Mouse (Mus musculus) hindbrain, embryonic 10.5 days (tissue): ENCODE measurements around the gene Rrp36. TPM values are rescaled to one million over a fixed set of nuclear protein-coding genes. Genes with fewer than 3 reads are reported as not detected.

ENCODE experiments used
- DNase-seq: peaks from one replicate; pipeline ENCODE4 v3.0.0-alpha.2; 2017; ENCODE audit warnings: low spot score
- H3K27ac ChIP-seq: fragments of 300-500 bp; sonication (generic); 2 replicates; pipeline ENCODE4 v1.5.1; 2016; ENCODE audit warnings: mild to moderate bottlenecking, moderate library complexity
- H3K27me3 ChIP-seq: fragments of 300-500 bp; sonication (generic); 2 replicates; pipeline ENCODE4 v1.6.1; 2016; ENCODE audit warnings: mild to moderate bottlenecking; ENCODE audit not compliant: poor library complexity, insufficient read depth, severe bottlenecking
- H3K36me3 ChIP-seq: fragments of 300-500 bp; sonication (generic); 2 replicates; pipeline ENCODE4 v1.6.1; 2016; ENCODE audit warnings: mild to moderate bottlenecking, moderate library complexity
- H3K4me1 ChIP-seq: fragments of 300-500 bp; sonication (generic); replicated peaks from 2 replicates; pipeline ENCODE4 v1.6.1; 2016; ENCODE audit warnings: mild to moderate bottlenecking
- H3K4me3 ChIP-seq: fragments of 300-500 bp; sonication (generic); 2 replicates; pipeline ENCODE4 v1.5.1; 2016; ENCODE audit warnings: mild to moderate bottlenecking, moderate library complexity
- H3K9me3 ChIP-seq: fragments of 300-500 bp; sonication (generic); 2 replicates; pipeline ENCODE4 v1.6.1; 2016; ENCODE audit warnings: mild to moderate bottlenecking, moderate library complexity
- WGBS: fragments of 180-500 bp; shearing (Covaris S2); methylation state at CpG from one replicate; pipeline ENCODE4 v1.1.7; 2016; 5-methylcytosine and 5-hydroxymethylcytosine counted together
- polyA plus RNA-seq: library from polyadenylated mRNA; unstranded; fragments of >200 nt; fragmentation: Nextera tagmentation; extraction: Ambion mirVana; gene quantifications from 2 replicates; pipeline ENCODE4 v1.2.1, GENCODE M21; 2016

Rrp36 gene
- polyA plus RNA-seq, 1 experiment from 2014 or later: 67.5 TPM

- no peak for DNase-seq
- Histone ChIP-seq H3K27me3 (no peaks in the 10 kb centered on the region), H3K36me3 (no peaks in the 10 kb centered on the region), H3K9me3 (no peaks in the 10 kb centered on the region), H3K4me1 (peaks cover 82% of the 10 kb centered on the region), H3K27ac (peak overlapping the region; percentile 93), H3K4me3 (peak overlapping the region; percentile 38)
- 64% methylated on average over 12 of the region's 12 CpGs for WGBS
Observed at GRCm38 (mm10) chr17:46617799-46618198, 56.4 kb downstream of the Rrp36 start.

Other genes starting within 250 kb of the Rrp36 start
- 0.50 and 0.64 TPM in 2 replicates for gene Crip3, start 245.4 kb downstream of the Rrp36 start, polyA plus RNA-seq
- not detected in 2 replicates for gene Slc22a7, start 235.9 kb downstream of the Rrp36 start, polyA plus RNA-seq
- 1.4 and 2.1 TPM in 2 replicates for gene Ttbk1, start 186.7 kb downstream of the Rrp36 start, polyA plus RNA-seq
- 75.2 and 91.2 TPM in 2 replicates for gene Dnph1, start 177.6 kb downstream of the Rrp36 start, polyA plus RNA-seq
- gene Cul9, start 128.0 kb downstream of the Rrp36 start, polyA plus RNA-seq: 4.5 and 7.6 TPM in 2 replicates
- gene Srf, start 118.2 kb downstream of the Rrp36 start, polyA plus RNA-seq: 5.9 and 7.8 TPM in 2 replicates
- gene Ptk7, start 44.8 kb downstream of the Rrp36 start, polyA plus RNA-seq: 67.2 and 76.8 TPM in 2 replicates
- gene Klc4, start 28.3 kb downstream of the Rrp36 start, polyA plus RNA-seq: 35.3 and 38.1 TPM in 2 replicates
- 115 and 119 TPM in 2 replicates for gene Mrpl2, start 28.1 kb downstream of the Rrp36 start, polyA plus RNA-seq
- 40.7 and 45.5 TPM in 2 replicates for gene Cul7, start 24.0 kb downstream of the Rrp36 start, polyA plus RNA-seq
- gene Mea1, start 4.4 kb upstream of the Rrp36 start, polyA plus RNA-seq: 178 and 214 TPM in 2 replicates
- gene Klhdc3, start 6.6 kb upstream of the Rrp36 start, polyA plus RNA-seq: 128 and 146 TPM in 2 replicates
- 137 and 148 TPM in 2 replicates for gene Ppp2r5d, start 30.8 kb upstream of the Rrp36 start, polyA plus RNA-seq
- gene Pex6, start 37.1 kb upstream of the Rrp36 start, polyA plus RNA-seq: 24.4 and 25.7 TPM in 2 replicates
- 0.18 and 0.36 TPM in 2 replicates for gene Gnmt, start 54.8 kb upstream of the Rrp36 start, polyA plus RNA-seq
- gene Cnpy3, start 77.9 kb upstream of the Rrp36 start, polyA plus RNA-seq: 65.8 and 73.6 TPM in 2 replicates
- 0.43 and 0.62 TPM in 2 replicates for gene Ptcra, start 89.4 kb upstream of the Rrp36 start, polyA plus RNA-seq
- gene 2310039H08Rik, start 98.3 kb upstream of the Rrp36 start, polyA plus RNA-seq: 57.3 and 59.3 TPM in 2 replicates
- gene Rpl7l1, start 108.3 kb upstream of the Rrp36 start, polyA plus RNA-seq: 164 and 209 TPM in 2 replicates
- gene Bicral, start 184.1 kb upstream of the Rrp36 start, polyA plus RNA-seq: 3.8 and 4.2 TPM in 2 replicates
- gene Tbcc, start 216.3 kb upstream of the Rrp36 start, polyA plus RNA-seq: 55.1 and 80.2 TPM in 2 replicates
- not detected in 2 replicates for gene Prph2, start 236.1 kb upstream of the Rrp36 start, polyA plus RNA-seq